Mouse (Mus musculus) midbrain, embryonic 15.5 days (tissue): ENCODE data around the gene Uba52. TPM values are rescaled to one million over a fixed set of nuclear protein-coding genes. Genes with fewer than 3 reads are reported as not detected.
"Not testable (repeated sequence)": the region's sequence is repeated elsewhere in the genome, so short reads cannot be mapped to it uniquely, and the experiment has no call there.

Source experiments
- ATAC-seq: fragments of 200-750 bp; cut with Nextera tagmentation; replicated peaks from 2 replicates; pipeline ENCODE4 v1.8.0; 2017; ENCODE audit warnings: moderate TSS enrichment
- H3K27ac ChIP-seq: fragments of 300-500 bp; sonication (generic); 2 replicates; pipeline ENCODE4 v1.5.1; 2015; ENCODE audit warnings: mild to moderate bottlenecking, inconsistent platforms
- H3K27me3 ChIP-seq: fragments of 300-500 bp; sonication (generic); replicated peaks from 2 replicates; pipeline ENCODE4 v1.6.1; 2015; ENCODE audit warnings: inconsistent platforms
- H3K36me3 ChIP-seq: fragments of 300-500 bp; sonication (generic); replicated peaks from 2 replicates; pipeline ENCODE4 v1.6.1; 2015; ENCODE audit warnings: inconsistent platforms
- H3K4me1 ChIP-seq: fragments of 300-500 bp; sonication (generic); 2 replicates; pipeline ENCODE4 v1.6.1; 2015; ENCODE audit warnings: inconsistent platforms
- H3K4me2 ChIP-seq: fragments of 300-500 bp; sonication (generic); 2 replicates; pipeline ENCODE4 v1.6.1; 2015; ENCODE audit warnings: inconsistent platforms, mild to moderate bottlenecking, moderate library complexity
- H3K4me3 ChIP-seq: fragments of 300-500 bp; sonication (generic); 2 replicates; pipeline ENCODE4 v1.5.1; 2015; ENCODE audit warnings: mild to moderate bottlenecking, inconsistent platforms
- H3K9ac ChIP-seq: fragments of 300-500 bp; sonication (generic); 2 replicates; pipeline ENCODE4 v1.6.1; 2015; ENCODE audit warnings: mild to moderate bottlenecking, inconsistent platforms
- H3K9me3 ChIP-seq: fragments of 300-500 bp; sonication (generic); 2 replicates; pipeline ENCODE4 v1.6.1; 2016; ENCODE audit warnings: inconsistent platforms
- WGBS: fragments of 180-500 bp; shearing (Covaris S2); methylation state at CpG from one replicate; pipeline ENCODE4 v1.1.7; 2015; ENCODE audit warnings: mixed read lengths; 5-methylcytosine and 5-hydroxymethylcytosine counted together
- polyA plus RNA-seq: library from polyadenylated mRNA; unstranded; fragments of >200 nt; fragmentation: Nextera tagmentation; extraction: Ambion mirVana; gene quantifications from 2 replicates; pipeline ENCODE4 v1.2.1, GENCODE M21; 2015

Uba52 gene
- polyA plus RNA-seq, 1 experiment from 2014 or later: 620 TPM

GRCm38 (mm10) chr8:70528182-70528797 lies 17.7 kb upstream of the Uba52 start:
- Histone ChIP-seq H3K36me3 (peaks cover 28% of the 10 kb centered on the region), H3K27ac (peak overlapping the region; percentile 90), H3K4me1 (peaks cover 33% of the 10 kb centered on the region), H3K4me2 (peak overlapping the region; percentile 79), H3K9me3 (no peaks in the 10 kb centered on the region), H3K27me3 (no peaks in the 10 kb centered on the region), H3K9ac (peak overlapping the region; percentile 88), H3K4me3 (peak overlapping the region; percentile 87)
- ATAC-seq: no peak
- 33% methylated on average over 13 of the region's 13 CpGs for WGBS

- Histone ChIP-seq H3K36me3 (peaks cover 26% of the 10 kb centered on the region), H3K4me1 (peaks cover 34% of the 10 kb centered on the region), H3K27ac (peak within 1 kb of the TSS; percentile 90), H3K9me3 (no peaks in the 10 kb centered on the region), H3K4me2 (peak within 1 kb of the TSS; percentile 79), H3K27me3 (no peaks in the 10 kb centered on the region), H3K4me3 (peak within 1 kb of the TSS; percentile 87), H3K9ac (peak within 1 kb of the TSS; percentile 88)
- whole genome bisulfite sequencing: under 1% methylated on average over 57 of the region's 61 CpGs
- ATAC-seq: peak; percentile 95
These were observed 17.0 kb upstream of the Uba52 start, which contains the start of the genes Fkbp8 and Kxd1 for GRCm38 (mm10) chr8:70527512-70528181. Fkbp8 (plus strand) TSS chr8:70527724. Kxd1 (minus strand) TSS chr8:70527956.

GRCm38 (mm10) chr8:70527111-70527511 lies 16.5 kb upstream of the Uba52 start:
- H3K27ac ChIP-seq: peak overlapping the region; percentile 90
- ATAC-seq: no peak
- H3K4me2 ChIP-seq: peak overlapping the region; percentile 79

GRCm38 (mm10) chr8:70522592-70523403 lies 12.2 kb upstream of the Uba52 start:
- H3K9me3 ChIP-seq: no peaks in the 10 kb centered on the region
- peaks cover 26% of the 10 kb centered on the region for H3K4me1 ChIP-seq
- no peaks in the 10 kb centered on the region for H3K27me3 ChIP-seq
- H3K4me3 ChIP-seq: peak overlapping the region; percentile 64
- H3K27ac ChIP-seq: peak overlapping the region; percentile 79
- H3K36me3 ChIP-seq: no peaks in the 10 kb centered on the region
- peak; percentile 85 for ATAC-seq
- H3K4me2 ChIP-seq: peak overlapping the region; percentile 72
- H3K9ac ChIP-seq: peak overlapping the region; percentile 68
- WGBS: 1% methylated on average over 49 of the region's 51 CpGs

More at GRCm38 (mm10) chr8:70527111-70527511, 16.5 kb upstream of the Uba52 start:
- H3K4me1 ChIP-seq: peaks cover 39% of the 10 kb centered on the region
- WGBS: 4% methylated on average over 8 of the region's 8 CpGs
- H3K4me3 ChIP-seq: peak overlapping the region; percentile 87
- peaks cover 20% of the 10 kb centered on the region for H3K36me3 ChIP-seq
- H3K27me3 ChIP-seq: no peaks in the 10 kb centered on the region
- H3K9ac ChIP-seq: peak overlapping the region; percentile 88
- no peaks in the 10 kb centered on the region for H3K9me3 ChIP-seq

GRCm38 (mm10) chr8:70519606-70520005 lies 9.0 kb upstream of the Uba52 start:
- H3K27me3 ChIP-seq: no peaks in the 10 kb centered on the region
- no peak for ATAC-seq
- H3K9ac ChIP-seq: no peak overlapping the region
- peaks cover 15% of the 10 kb centered on the region for H3K4me1 ChIP-seq
- no peaks in the 10 kb centered on the region for H3K9me3 ChIP-seq
- whole genome bisulfite sequencing: 68% methylated on average over 2 of the region's 2 CpGs
- no peak overlapping the region for H3K27ac ChIP-seq
- no peaks in the 10 kb centered on the region for H3K36me3 ChIP-seq
- H3K4me3 ChIP-seq: no peak overlapping the region
- no peak overlapping the region for H3K4me2 ChIP-seq

- Histone ChIP-seq H3K4me2 (no peak overlapping the region), H3K36me3 (no peaks in the 10 kb centered on the region), H3K4me3 (no peak overlapping the region), H3K9ac (no peak overlapping the region), H3K27me3 (no peaks in the 10 kb centered on the region), H3K9me3 (no peaks in the 10 kb centered on the region), H3K27ac (no peak overlapping the region), H3K4me1 (peaks cover 15% of the 10 kb centered on the region)
- ATAC-seq: no peak
- WGBS: 95% methylated on average over 6 of the region's 6 CpGs
These were observed 8.4 kb upstream of the Uba52 start for GRCm38 (mm10) chr8:70519043-70519442.

- no peaks in the 10 kb centered on the region for H3K36me3 ChIP-seq
- WGBS: 70% methylated on average over 10 of the region's 10 CpGs
- no peaks in the 10 kb centered on the region for H3K9me3 ChIP-seq
These were observed 7.5 kb upstream of the Uba52 start for GRCm38 (mm10) chr8:70517940-70518643.

GRCm38 (mm10) chr8:70513441-70513840 lies 2.8 kb upstream of the Uba52 start:
- no peak overlapping the region for H3K27ac ChIP-seq
- H3K36me3 ChIP-seq: no peaks in the 10 kb centered on the region
- no peak overlapping the region for H3K4me2 ChIP-seq
- no peak overlapping the region for H3K4me3 ChIP-seq
- H3K9ac ChIP-seq: no peak overlapping the region
- H3K4me1 ChIP-seq: peaks cover 20% of the 10 kb centered on the region
- 83% methylated on average over 2 of the region's 2 CpGs for WGBS
- no peak for ATAC-seq
- no peaks in the 10 kb centered on the region for H3K9me3 ChIP-seq
- no peaks in the 10 kb centered on the region for H3K27me3 ChIP-seq

More at GRCm38 (mm10) chr8:70517940-70518643, 7.5 kb upstream of the Uba52 start:
- Histone ChIP-seq H3K27ac (no peak overlapping the region), H3K9ac (no peak overlapping the region), H3K4me3 (no peak overlapping the region), H3K4me2 (no peak overlapping the region), H3K4me1 (peaks cover 9% of the 10 kb centered on the region), H3K27me3 (no peaks in the 10 kb centered on the region)
- ATAC-seq: no peak

GRCm38 (mm10) chr8:70512253-70512903 lies 1.8 kb upstream of the Uba52 start:
- no peak overlapping the region for H3K4me3 ChIP-seq
- H3K27ac ChIP-seq: no peak overlapping the region
- no peak for ATAC-seq
- peaks cover 22% of the 10 kb centered on the region for H3K4me1 ChIP-seq
- no peaks in the 10 kb centered on the region for H3K27me3 ChIP-seq
- WGBS: 90% methylated on average over 11 of the region's 11 CpGs
- H3K4me2 ChIP-seq: no peak overlapping the region
- H3K36me3 ChIP-seq: peaks cover 7% of the 10 kb centered on the region; the same call in 1 of the 2 replicates
- no peaks in the 10 kb centered on the region for H3K9me3 ChIP-seq
- H3K9ac ChIP-seq: no peak overlapping the region

- H3K4me3 ChIP-seq: no peak overlapping the region
These were observed 1.2 kb upstream of the Uba52 start for GRCm38 (mm10) chr8:70511770-70512169.

GRCm38 (mm10) chr8:70511174-70511573 lies 573 bp upstream of the Uba52 start:
- Histone ChIP-seq H3K4me2 (peak overlapping the region; percentile 95), H3K27ac (peak overlapping the region; percentile 97), H3K4me1 (peaks cover 27% of the 10 kb centered on the region), H3K4me3 (peak overlapping the region; percentile 88)
- not testable (repeated sequence) for H3K9me3 ChIP-seq, H3K36me3 ChIP-seq, H3K9ac ChIP-seq, H3K27me3 ChIP-seq, ATAC-seq
- 91% methylated on average over 6 of the region's 6 CpGs for WGBS

More at GRCm38 (mm10) chr8:70511770-70512169, 1.2 kb upstream of the Uba52 start:
- Histone ChIP-seq H3K9ac (no peak overlapping the region), H3K36me3 (peaks cover 8% of the 10 kb centered on the region; the same call in 1 of the 2 replicates), H3K27me3 (no peaks in the 10 kb centered on the region), H3K4me2 (no peak overlapping the region), H3K27ac (no peak overlapping the region), H3K4me1 (peaks cover 25% of the 10 kb centered on the region), H3K9me3 (no peaks in the 10 kb centered on the region)
- WGBS: 92% methylated on average over 2 of the region's 2 CpGs
- no peak for ATAC-seq
